Mouse (Mus musculus): Measurements from ENCODE around the gene Mapk7. TPM values are rescaled to one million over a fixed set of nuclear protein-coding genes. Genes with fewer than 3 reads are reported as not detected.

The Mapk7 gene
- polyA plus RNA-seq, 1 experiment: 16.3 TPM

GRCm38 (mm10) chr11:61441670-61442069 is 52.5 kb downstream of the Mapk7 start:
- no peaks in the 10 kb centered on the region for H3K4me1 ChIP-seq (ENCODE audit: control insufficient read depth, insufficient read depth, low read length)
- no peak overlapping the region for H3K4me3 ChIP-seq (replicated peaks; ENCODE audit: control insufficient read depth, low read depth, low read length)
- no peak overlapping the region for H3K27ac ChIP-seq (ENCODE audit: control insufficient read depth, insufficient read depth, low read depth, low read length, poor library complexity)
- TF ChIP-seq POLR2A (IDR thresholded peaks at IDR 0.05; ENCODE audit: borderline replicate concordance, control insufficient read depth, low read depth, low read length): no peak
- TF ChIP-seq CTCF (IDR thresholded peaks at IDR 0.05; ENCODE audit: control insufficient read depth, insufficient read depth, low read length): no peak
- 81% methylated on average over 7 of the region's 7 CpGs for WGBS

GRCm38 (mm10) chr11:61440416-61440815 is 53.8 kb downstream of the Mapk7 start:
- WGBS: 81% methylated on average over 4 of the region's 4 CpGs
- Histone ChIP-seq H3K4me1 (ENCODE audit: control insufficient read depth, insufficient read depth, low read length) (no peaks in the 10 kb centered on the region), H3K27ac (ENCODE audit: control insufficient read depth, insufficient read depth, low read depth, low read length, poor library complexity) (no peak overlapping the region), H3K4me3 (replicated peaks; ENCODE audit: control insufficient read depth, low read depth, low read length) (no peak overlapping the region)
- TF ChIP-seq POLR2A (IDR thresholded peaks at IDR 0.05; ENCODE audit: borderline replicate concordance, control insufficient read depth, low read depth, low read length) (no peak), CTCF (IDR thresholded peaks at IDR 0.05; ENCODE audit: control insufficient read depth, insufficient read depth, low read length) (no peak)

- Histone ChIP-seq H3K4me3 (replicated peaks; ENCODE audit: control insufficient read depth, low read depth, low read length) (no peak overlapping the region), H3K27ac (ENCODE audit: control insufficient read depth, insufficient read depth, low read depth, low read length, poor library complexity) (no peak overlapping the region), H3K4me1 (ENCODE audit: control insufficient read depth, insufficient read depth, low read length) (no peaks in the 10 kb centered on the region)
- TF ChIP-seq POLR2A (IDR thresholded peaks at IDR 0.05; ENCODE audit: borderline replicate concordance, control insufficient read depth, low read depth, low read length) (no peak), CTCF (IDR thresholded peaks at IDR 0.05; ENCODE audit: control insufficient read depth, insufficient read depth, low read length) (no peak)
- WGBS: 29% methylated on average over 3 of the region's 3 CpGs
Observed at GRCm38 (mm10) chr11:61439170-61439569, 55.0 kb downstream of the Mapk7 start.

Other genes with a start within 250 kb of the Mapk7 start
- 7.2 and 18.9 TPM in 2 replicates for gene Aldh3a2, start 226.9 kb downstream of the Mapk7 start, polyA plus RNA-seq (2011; ENCODE audit: insufficient read depth, insufficient read length, low replicate concordance, missing spikeins)
- gene Slc47a2, start 151.5 kb downstream of the Mapk7 start, polyA plus RNA-seq (2011; ENCODE audit: insufficient read depth, insufficient read length, low replicate concordance, missing spikeins): not detected in 2 replicates
- gene Slc47a1, start 116.1 kb downstream of the Mapk7 start, polyA plus RNA-seq (2011; ENCODE audit: insufficient read depth, insufficient read length, low replicate concordance, missing spikeins): 1.4 TPM in 1 of 2 replicates, not detected in the other
- gene Rnf112, start 40.3 kb downstream of the Mapk7 start, polyA plus RNA-seq (2011; ENCODE audit: insufficient read depth, insufficient read length, low replicate concordance, missing spikeins): 0.65 TPM in 1 of 2 replicates, not detected in the other
- gene Mfap4, start 9.0 kb downstream of the Mapk7 start, polyA plus RNA-seq (2011; ENCODE audit: insufficient read depth, insufficient read length, low replicate concordance, missing spikeins): 0.74 and 9.4 TPM in 2 replicates
- 1.1 TPM in 1 of 2 replicates, not detected in the other for gene B9d1, start 10.7 kb upstream of the Mapk7 start, polyA plus RNA-seq (2011; ENCODE audit: insufficient read depth, insufficient read length, low replicate concordance, missing spikeins)
- gene Epn2, start 85.3 kb upstream of the Mapk7 start, polyA plus RNA-seq (2011; ENCODE audit: insufficient read depth, insufficient read length, low replicate concordance, missing spikeins): 1.5 and 11.3 TPM in 2 replicates
- gene Grap, start 158.9 kb upstream of the Mapk7 start, polyA plus RNA-seq (2011; ENCODE audit: insufficient read depth, insufficient read length, low replicate concordance, missing spikeins): 8.2 and 11.8 TPM in 2 replicates
- not detected in 2 replicates for gene Fam83g, start 189.7 kb upstream of the Mapk7 start, polyA plus RNA-seq (2011; ENCODE audit: insufficient read depth, insufficient read length, low replicate concordance, missing spikeins)
- not detected in 2 replicates for gene Slc5a10, start 226.4 kb upstream of the Mapk7 start, polyA plus RNA-seq (2011; ENCODE audit: insufficient read depth, insufficient read length, low replicate concordance, missing spikeins)

Data from bone marrow, adult 2 months (tissue).